Mouse (Mus musculus) forebrain, postnatal 0 days (tissue): ENCODE measurements at regions not wholly inside any gene's neighbourhood (a gene's known extent, or its start where the extent isn't known, plus 50 kb on each side); places are given as distances from the start of the nearest gene placed in this dataset.
A peak's percentile ranks its signal among the peaks of the same experiment; 100 is the strongest.

Experiments
- ATAC-seq: fragments of 200-750 bp; cut with Nextera tagmentation; 2 replicates; pipeline ENCODE4 v1.8.0; 2017; ENCODE audit warnings: mild to moderate bottlenecking, moderate library complexity
- DNase-seq: peaks from one replicate; pipeline ENCODE4 v3.0.0-alpha.2; 2015
- H3K27ac ChIP-seq: fragments of 300-500 bp; sonication (generic); 2 replicates; pipeline ENCODE4 v1.5.1; 2014; ENCODE audit warnings: low read depth, mild to moderate bottlenecking, antibody characterized with exemption, low read length, moderate library complexity, mixed read lengths
- H3K27me3 ChIP-seq: fragments of 300-500 bp; sonication (generic); 2 replicates; pipeline ENCODE4 v1.6.1; 2014; ENCODE audit warnings: mild to moderate bottlenecking, low read length, mixed read lengths; ENCODE audit not compliant: insufficient read depth
- H3K36me3 ChIP-seq: fragments of 300-500 bp; sonication (generic); 2 replicates; pipeline ENCODE4 v1.6.1; 2014; ENCODE audit warnings: mild to moderate bottlenecking, moderate library complexity; ENCODE audit not compliant: insufficient read depth
- H3K4me1 ChIP-seq: fragments of 300-500 bp; sonication (generic); 2 replicates; pipeline ENCODE4 v1.6.1; 2014; ENCODE audit warnings: antibody characterized with exemption; ENCODE audit not compliant: insufficient read depth
- H3K4me2 ChIP-seq: fragments of 300-500 bp; sonication (generic); 2 replicates; pipeline ENCODE4 v1.6.1; 2014; ENCODE audit warnings: low read depth, mild to moderate bottlenecking, moderate library complexity
- H3K4me3 ChIP-seq: fragments of 300-500 bp; sonication (generic); 2 replicates; pipeline ENCODE4 v1.5.1; 2014; ENCODE audit warnings: low read depth, low read length, mixed read lengths
- H3K9ac ChIP-seq: fragments of 300-500 bp; sonication (generic); 2 replicates; pipeline ENCODE4 v1.6.1; 2014; ENCODE audit warnings: mild to moderate bottlenecking
- H3K9me3 ChIP-seq: fragments of 300-500 bp; sonication (generic); 2 replicates; pipeline ENCODE4 v1.6.1; 2016; ENCODE audit warnings: low read length
- CTCF ChIP-seq: sonication (generic); IDR thresholded peaks from 2 replicates; pipeline ENCODE4 v1.5.1; 2016; ENCODE audit warnings: antibody characterized with exemption, control low read depth, low read depth
- WGBS: fragments of 180-500 bp; shearing (Covaris S2); extraction: QIAGEN DNeasy Blood & Tissue Kit; methylation state at CpG from one replicate; pipeline ENCODE4 v1.1.7; 2014; 5-methylcytosine and 5-hydroxymethylcytosine counted together

DNA sequence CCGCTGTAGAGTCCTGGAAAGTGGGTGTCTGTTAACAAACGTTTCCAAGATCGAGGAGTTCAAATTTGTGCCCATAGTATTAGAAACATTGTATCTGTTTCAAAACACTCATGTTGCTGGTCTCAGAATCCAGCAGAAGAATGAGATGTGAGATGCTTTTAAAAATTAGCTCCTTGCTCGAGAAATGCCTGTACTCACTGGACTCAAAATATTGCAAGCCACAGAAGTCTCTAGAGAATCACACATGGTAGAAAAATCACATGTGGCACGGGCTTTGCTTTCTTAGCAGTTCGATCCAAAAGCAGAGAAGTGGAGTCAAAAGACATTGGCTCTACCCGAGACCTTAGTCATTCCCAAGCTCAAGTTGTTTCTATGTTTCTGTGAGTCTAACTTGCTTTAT is 67.0 kb upstream of the Cpsf6 start:
- TF ChIP-seq CTCF: no peak
- 84% methylated on average over 7 of the region's 7 CpGs for WGBS

DNA sequence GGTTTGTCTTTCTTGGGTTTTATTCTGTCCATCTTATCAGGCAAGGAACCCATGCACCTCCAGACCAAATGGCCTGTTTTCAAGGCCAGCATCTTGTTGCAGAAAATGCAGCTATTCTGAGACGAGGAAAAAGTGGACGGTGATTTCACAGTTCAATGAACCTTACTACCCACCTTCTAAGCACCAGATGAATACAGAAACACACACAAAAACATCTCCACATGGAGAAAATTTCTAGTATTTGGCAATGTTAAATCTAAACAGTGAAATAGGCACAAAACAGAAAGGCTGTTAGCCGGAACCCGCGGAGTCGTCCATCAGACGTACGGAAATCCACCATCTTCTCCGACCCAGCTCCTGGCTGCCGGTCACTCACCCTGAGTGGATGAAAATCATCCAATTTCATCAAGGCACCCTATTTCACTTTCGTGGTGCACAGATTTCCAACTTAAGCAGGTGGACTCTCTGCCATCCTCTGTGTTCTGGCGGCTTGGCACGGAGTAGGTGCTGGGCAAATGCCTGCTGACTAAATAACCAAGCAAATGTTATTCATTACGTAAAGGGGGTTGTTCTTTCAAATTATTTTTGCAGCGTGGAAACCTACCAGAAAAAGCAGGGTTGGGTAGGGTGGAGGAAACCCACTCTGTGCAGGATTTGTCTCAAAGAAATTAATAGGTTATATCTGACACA is 66.1 kb upstream of the Cpsf6 start:
- H3K9ac ChIP-seq: no peak overlapping the region
- no peak for ATAC-seq
- H3K4me3 ChIP-seq: no peak overlapping the region
- DNase-seq: peak; percentile 27
- H3K27ac ChIP-seq: no peak overlapping the region
- H3K27me3 ChIP-seq: no peaks in the 10 kb centered on the region
- WGBS: 70% methylated on average over 15 of the region's 15 CpGs
- H3K4me1 ChIP-seq: no peaks in the 10 kb centered on the region
- no peaks in the 10 kb centered on the region for H3K36me3 ChIP-seq
- H3K4me2 ChIP-seq: no peak overlapping the region
- no peaks in the 10 kb centered on the region for H3K9me3 ChIP-seq
- no peak for TF ChIP-seq CTCF

More for the DNA sequence above, 67.0 kb upstream of the Cpsf6 start:
- Histone ChIP-seq H3K27me3 (no peaks in the 10 kb centered on the region), H3K9ac (no peak overlapping the region), H3K4me1 (no peaks in the 10 kb centered on the region), H3K4me2 (no peak overlapping the region), H3K4me3 (no peak overlapping the region), H3K9me3 (no peaks in the 10 kb centered on the region), H3K36me3 (no peaks in the 10 kb centered on the region), H3K27ac (no peak overlapping the region)
- ATAC-seq: no peak
- no peak for DNase-seq

- WGBS: 71% methylated on average over 6 of the region's 6 CpGs
- no peaks in the 10 kb centered on the region for H3K9me3 ChIP-seq
These were observed 65.5 kb upstream of the Cpsf6 start for GRCm38 (mm10) chr10:117445181-117445790.

DNA sequence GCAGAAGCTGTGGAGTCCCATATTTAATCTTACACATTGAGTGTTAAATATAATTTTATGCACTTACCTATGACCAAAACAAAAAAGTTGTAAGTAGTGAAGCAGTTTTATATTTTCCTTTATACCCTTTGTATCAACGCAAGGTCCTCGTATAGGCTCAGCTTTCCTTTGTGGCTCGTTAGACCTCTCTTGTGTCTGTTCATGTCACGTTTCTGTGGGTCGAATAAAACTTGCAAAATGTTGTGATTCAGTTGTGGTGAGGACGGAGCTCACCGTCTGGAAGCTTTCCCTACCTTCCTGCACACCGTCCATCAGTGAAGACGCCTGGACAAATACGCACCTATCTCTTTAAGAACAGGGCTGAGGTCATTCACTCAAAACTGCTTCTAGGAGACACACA is 64.9 kb upstream of the Cpsf6 start:
- no peaks in the 10 kb centered on the region for H3K9me3 ChIP-seq
- no peak overlapping the region for H3K9ac ChIP-seq
- H3K36me3 ChIP-seq: no peaks in the 10 kb centered on the region
- ATAC-seq (no peak), DNase-seq (no peak)
- TF ChIP-seq CTCF: no peak
- WGBS: 72% methylated on average over 10 of the region's 10 CpGs
- H3K27ac ChIP-seq: no peak overlapping the region
- no peak overlapping the region for H3K4me2 ChIP-seq
- H3K4me1 ChIP-seq: no peaks in the 10 kb centered on the region
- no peak overlapping the region for H3K4me3 ChIP-seq
- H3K27me3 ChIP-seq: no peaks in the 10 kb centered on the region

More at GRCm38 (mm10) chr10:117445181-117445790, 65.5 kb upstream of the Cpsf6 start:
- Histone ChIP-seq H3K27me3 (no peaks in the 10 kb centered on the region), H3K36me3 (no peaks in the 10 kb centered on the region), H3K4me3 (no peak overlapping the region), H3K27ac (no peak overlapping the region), H3K9ac (no peak overlapping the region), H3K4me1 (no peaks in the 10 kb centered on the region), H3K4me2 (no peak overlapping the region)
- ATAC-seq (no peak), DNase-seq (no peak)
- no peak for TF ChIP-seq CTCF

DNA sequence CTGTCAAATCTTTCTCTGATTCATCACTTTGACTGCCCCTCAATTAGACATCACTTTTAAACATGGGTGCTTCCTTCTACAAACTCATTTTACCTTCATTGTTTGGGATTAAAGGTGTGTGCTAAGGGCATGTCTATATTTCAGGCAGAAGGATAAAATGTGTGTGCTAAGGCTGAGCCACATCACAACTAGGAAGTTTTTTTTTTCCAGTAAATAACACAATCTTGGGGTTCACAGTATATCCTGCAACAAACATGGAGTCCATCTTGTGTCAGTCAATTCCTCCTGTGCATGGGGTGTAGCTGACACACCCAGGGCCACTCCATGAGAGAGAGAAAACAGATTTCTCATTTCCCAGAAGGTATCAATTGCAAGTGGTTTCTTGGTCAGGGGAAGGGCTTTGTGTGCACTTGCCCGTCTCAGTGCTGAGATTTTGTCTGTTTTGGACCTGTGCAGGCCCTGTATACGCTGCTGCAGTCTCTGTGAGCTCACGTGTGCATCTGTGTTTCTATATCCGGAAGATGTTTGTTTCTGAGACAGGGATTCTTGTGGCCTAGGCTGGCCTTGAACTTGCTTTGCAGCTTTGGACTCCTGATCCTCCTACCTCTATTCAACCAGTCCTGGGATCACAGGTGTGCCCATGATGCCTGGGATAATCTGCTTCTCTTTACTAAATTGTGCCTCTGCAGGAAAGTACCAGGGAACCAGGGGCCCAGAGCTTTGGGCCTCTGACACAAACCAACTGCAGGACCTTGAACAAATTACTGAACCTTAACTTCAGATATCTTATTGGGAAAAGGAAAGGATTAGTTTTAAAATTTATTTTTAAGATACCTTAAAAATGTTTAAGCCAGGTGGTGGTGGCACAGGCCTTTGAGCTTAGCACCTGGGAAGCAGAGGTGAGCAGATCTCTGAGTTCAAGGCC is 63.9 kb upstream of the Cpsf6 start:
- Histone ChIP-seq H3K9me3 (no peaks in the 10 kb centered on the region), H3K9ac (no peak overlapping the region), H3K27me3 (no peaks in the 10 kb centered on the region), H3K36me3 (no peaks in the 10 kb centered on the region), H3K4me1 (no peaks in the 10 kb centered on the region), H3K4me2 (no peak overlapping the region), H3K4me3 (no peak overlapping the region), H3K27ac (no peak overlapping the region)
- DNase-seq: no peak
- ATAC-seq: no peak
- 91% methylated on average over 4 of the region's 4 CpGs for WGBS
- no peak for TF ChIP-seq CTCF

- Histone ChIP-seq H3K9ac (0 out of 2 replicates have a peak overlapping the region, but pooled peaks have one; percentile 22), H3K27ac (no peak overlapping the region), H3K4me1 (no peaks in the 10 kb centered on the region), H3K27me3 (no peaks in the 10 kb centered on the region), H3K36me3 (no peaks in the 10 kb centered on the region), H3K4me2 (peak overlapping the region; percentile 38), H3K9me3 (no peaks in the 10 kb centered on the region), H3K4me3 (peak overlapping the region; percentile 19)
- DNase-seq (no peak), ATAC-seq (no peak)
- 48% methylated on average over 17 of the region's 17 CpGs for WGBS
- TF ChIP-seq CTCF: no peak
These were observed 62.4 kb upstream of the Cpsf6 start for GRCm38 (mm10) chr10:117441979-117442803.
